Mouse (Mus musculus): Measurements from ENCODE around the gene Etfrf1. TPM values are rescaled to one million over a fixed set of nuclear protein-coding genes. Genes with fewer than 3 reads are reported as not detected.

The Etfrf1 gene
- total and polyA plus RNA-seq, 2 experiments from 2014 or later, result 18.2 to 26.7 TPM

GRCm38 (mm10) chr6:145226296-145226695, 15.4 kb downstream of the Etfrf1 start:
- ATAC-seq, result no peak
- Histone ChIP-seq H3K4me3 (ENCODE audit: low read depth, low read length) (no peak overlapping the region), H3K27ac (ENCODE audit: low read depth, low read length) (no peak overlapping the region), H3K9me3 (ENCODE audit: low read length) (no peaks in the 10 kb centered on the region), H3K27me3 (ENCODE audit: insufficient read depth, low read length) (no peaks in the 10 kb centered on the region), H3K4me2 (ENCODE audit: low read depth) (no peak overlapping the region), H3K4me1 (ENCODE audit: insufficient read depth) (no peaks in the 10 kb centered on the region), H3K36me3 (ENCODE audit: insufficient read depth) (peaks cover 11% of the 10 kb centered on the region; the same call in 1 of the 2 replicates), H3K9ac (no peak overlapping the region)
- 91% methylated on average over 3 of the region's 3 CpGs for WGBS
- no peak for DNase-seq
- no peak for TF ChIP-seq CTCF (IDR thresholded peaks at IDR 0.05; ENCODE audit: low read depth)

- Histone ChIP-seq H3K9ac (no peak overlapping the region), H3K9me3 (ENCODE audit: low read length) (no peaks in the 10 kb centered on the region), H3K27ac (ENCODE audit: low read depth, low read length) (no peak overlapping the region), H3K36me3 (ENCODE audit: insufficient read depth) (peaks cover 15% of the 10 kb centered on the region), H3K4me2 (ENCODE audit: low read depth) (no peak overlapping the region), H3K4me3 (ENCODE audit: low read depth, low read length) (no peak overlapping the region), H3K4me1 (ENCODE audit: insufficient read depth) (no peaks in the 10 kb centered on the region), H3K27me3 (ENCODE audit: insufficient read depth, low read length) (no peaks in the 10 kb centered on the region)
- 62% methylated on average over 1 of the region's 1 CpGs for WGBS
- DNase-seq (no peak), ATAC-seq (no peak)
- TF ChIP-seq CTCF (IDR thresholded peaks at IDR 0.05; ENCODE audit: low read depth), result no peak
Observed at GRCm38 (mm10) chr6:145234391-145234790, 23.5 kb downstream of the Etfrf1 start.

DNA sequence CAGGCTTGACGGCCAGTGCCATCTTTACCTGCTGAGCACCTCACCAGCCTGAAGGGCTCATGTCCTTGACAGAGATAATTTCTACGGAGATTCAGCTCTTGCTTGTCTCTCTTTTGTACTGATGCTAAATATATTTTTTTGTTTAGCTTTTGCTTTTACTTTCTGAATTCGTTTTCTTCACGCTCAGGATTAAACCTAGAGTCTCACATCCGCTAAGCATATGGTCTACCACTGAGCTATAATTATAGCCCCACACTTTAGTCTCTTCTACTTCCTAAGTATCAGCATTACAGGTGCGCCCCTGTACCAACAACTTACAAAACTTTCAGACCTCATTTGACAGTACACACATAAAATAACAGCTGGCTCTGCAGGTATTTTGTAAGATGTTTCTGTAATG, 24.4 kb downstream of the Etfrf1 start:
- Histone ChIP-seq H3K4me2 (ENCODE audit: low read depth) (no peak overlapping the region), H3K9ac (no peak overlapping the region), H3K4me1 (ENCODE audit: insufficient read depth) (no peaks in the 10 kb centered on the region), H3K36me3 (ENCODE audit: insufficient read depth) (peaks cover 18% of the 10 kb centered on the region), H3K27ac (ENCODE audit: low read depth, low read length) (no peak overlapping the region), H3K4me3 (ENCODE audit: low read depth, low read length) (no peak overlapping the region), H3K9me3 (ENCODE audit: low read length) (no peaks in the 10 kb centered on the region), H3K27me3 (ENCODE audit: insufficient read depth, low read length) (no peaks in the 10 kb centered on the region)
- 82% methylated on average over 6 of the region's 6 CpGs for WGBS
- TF ChIP-seq CTCF (IDR thresholded peaks at IDR 0.05; ENCODE audit: low read depth), result no peak
- DNase-seq, result no peak
- no peak for ATAC-seq

- no peak for ATAC-seq
- peaks cover 17% of the 10 kb centered on the region for H3K36me3 ChIP-seq (ENCODE audit: insufficient read depth)
- H3K9ac ChIP-seq, result no peak overlapping the region
- no peak for DNase-seq
- no peak overlapping the region for H3K27ac ChIP-seq (ENCODE audit: low read depth, low read length)
- H3K9me3 ChIP-seq (ENCODE audit: low read length), result no peaks in the 10 kb centered on the region
- H3K4me3 ChIP-seq (ENCODE audit: low read depth, low read length), result no peak overlapping the region
- 75% methylated on average over 4 of the region's 4 CpGs for WGBS
- no peak for TF ChIP-seq CTCF (IDR thresholded peaks at IDR 0.05; ENCODE audit: low read depth)
- H3K4me1 ChIP-seq (ENCODE audit: insufficient read depth), result no peaks in the 10 kb centered on the region
- H3K4me2 ChIP-seq (ENCODE audit: low read depth), result no peak overlapping the region
- H3K27me3 ChIP-seq (ENCODE audit: insufficient read depth, low read length), result no peaks in the 10 kb centered on the region
Observed at GRCm38 (mm10) chr6:145237148-145237547, 26.2 kb downstream of the Etfrf1 start.

DNA sequence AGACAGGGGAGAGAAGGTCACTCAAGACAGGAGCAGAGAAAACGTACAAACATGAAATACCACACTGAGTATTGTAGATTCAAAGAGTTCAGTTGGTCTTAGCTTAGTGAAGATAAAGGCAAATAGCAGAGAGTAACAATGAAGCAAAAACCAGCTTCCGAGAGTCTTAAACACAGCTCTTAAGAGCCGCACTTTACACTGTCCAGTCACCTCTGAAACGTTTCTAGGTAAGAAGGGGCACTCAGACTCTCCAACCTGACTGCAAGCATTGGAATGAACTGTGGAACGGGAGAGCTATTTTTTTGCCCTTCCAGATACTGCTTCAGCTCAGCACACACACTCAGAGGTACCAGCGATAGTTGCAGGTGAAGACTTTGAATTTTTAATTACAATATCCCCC, 29.4 kb downstream of the Etfrf1 start:
- no peak for ATAC-seq
- H3K36me3 ChIP-seq (ENCODE audit: insufficient read depth), result peaks cover 17% of the 10 kb centered on the region
- no peak overlapping the region for H3K4me2 ChIP-seq (ENCODE audit: low read depth)
- no peaks in the 10 kb centered on the region for H3K4me1 ChIP-seq (ENCODE audit: insufficient read depth)
- H3K27ac ChIP-seq (ENCODE audit: low read depth, low read length), result no peak overlapping the region
- no peak overlapping the region for H3K9ac ChIP-seq
- no peak for DNase-seq
- TF ChIP-seq CTCF (IDR thresholded peaks at IDR 0.05; ENCODE audit: low read depth), result no peak
- no peak overlapping the region for H3K4me3 ChIP-seq (ENCODE audit: low read depth, low read length)
- 86% methylated on average over 6 of the region's 6 CpGs for WGBS
- no peaks in the 10 kb centered on the region for H3K27me3 ChIP-seq (ENCODE audit: insufficient read depth, low read length)
- no peaks in the 10 kb centered on the region for H3K9me3 ChIP-seq (ENCODE audit: low read length)

- Histone ChIP-seq H3K4me1 (ENCODE audit: insufficient read depth) (no peaks in the 10 kb centered on the region), H3K27ac (ENCODE audit: low read depth, low read length) (no peak overlapping the region), H3K9ac (no peak overlapping the region), H3K4me2 (ENCODE audit: low read depth) (no peak overlapping the region), H3K36me3 (ENCODE audit: insufficient read depth) (peaks cover 17% of the 10 kb centered on the region), H3K9me3 (ENCODE audit: low read length) (no peaks in the 10 kb centered on the region), H3K4me3 (ENCODE audit: low read depth, low read length) (no peak overlapping the region), H3K27me3 (ENCODE audit: insufficient read depth, low read length) (no peaks in the 10 kb centered on the region)
- DNase-seq (peak; percentile 38), ATAC-seq (no peak)
- 44% methylated on average over 1 of the region's 1 CpGs for WGBS
- TF ChIP-seq CTCF (IDR thresholded peaks at IDR 0.05; ENCODE audit: low read depth), result peak; percentile 63
Observed at GRCm38 (mm10) chr6:145242521-145242920, 31.6 kb downstream of the Etfrf1 start.

DNA sequence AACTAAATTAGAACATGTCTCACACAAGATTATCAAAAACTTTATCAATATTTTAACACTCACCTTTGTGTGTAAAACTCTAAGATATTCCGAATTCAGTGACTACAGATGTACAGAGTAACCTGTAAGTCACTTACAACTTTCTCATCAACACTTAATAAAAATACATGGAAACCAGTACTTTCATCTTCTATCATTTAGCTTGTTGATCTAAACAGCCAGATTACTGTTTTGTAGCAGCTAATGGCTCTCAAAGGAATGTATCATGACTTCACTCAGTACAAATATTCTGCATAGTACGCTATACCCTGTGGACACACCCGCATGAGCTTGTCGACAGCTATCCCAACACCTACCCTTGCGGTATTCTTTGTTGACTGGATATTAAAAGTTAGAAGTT, 35.9 kb downstream of the Etfrf1 start:
- TF ChIP-seq CTCF (IDR thresholded peaks at IDR 0.05; ENCODE audit: low read depth), result no peak
- Histone ChIP-seq H3K9me3 (ENCODE audit: low read length) (no peaks in the 10 kb centered on the region), H3K4me3 (ENCODE audit: low read depth, low read length) (no peak overlapping the region), H3K27ac (ENCODE audit: low read depth, low read length) (no peak overlapping the region), H3K4me1 (ENCODE audit: insufficient read depth) (peaks cover 12% of the 10 kb centered on the region), H3K27me3 (ENCODE audit: insufficient read depth, low read length) (no peaks in the 10 kb centered on the region), H3K4me2 (ENCODE audit: low read depth) (no peak overlapping the region), H3K36me3 (ENCODE audit: insufficient read depth) (peaks cover under 1% of the 10 kb centered on the region), H3K9ac (no peak overlapping the region)
- DNase-seq, result no peak
- ATAC-seq, result no peak
- 97% methylated on average over 5 of the region's 5 CpGs for WGBS

All from forebrain, postnatal 0 days (tissue).